Mouse (Mus musculus): ENCODE data around the gene Ccdc84.

DNA sequence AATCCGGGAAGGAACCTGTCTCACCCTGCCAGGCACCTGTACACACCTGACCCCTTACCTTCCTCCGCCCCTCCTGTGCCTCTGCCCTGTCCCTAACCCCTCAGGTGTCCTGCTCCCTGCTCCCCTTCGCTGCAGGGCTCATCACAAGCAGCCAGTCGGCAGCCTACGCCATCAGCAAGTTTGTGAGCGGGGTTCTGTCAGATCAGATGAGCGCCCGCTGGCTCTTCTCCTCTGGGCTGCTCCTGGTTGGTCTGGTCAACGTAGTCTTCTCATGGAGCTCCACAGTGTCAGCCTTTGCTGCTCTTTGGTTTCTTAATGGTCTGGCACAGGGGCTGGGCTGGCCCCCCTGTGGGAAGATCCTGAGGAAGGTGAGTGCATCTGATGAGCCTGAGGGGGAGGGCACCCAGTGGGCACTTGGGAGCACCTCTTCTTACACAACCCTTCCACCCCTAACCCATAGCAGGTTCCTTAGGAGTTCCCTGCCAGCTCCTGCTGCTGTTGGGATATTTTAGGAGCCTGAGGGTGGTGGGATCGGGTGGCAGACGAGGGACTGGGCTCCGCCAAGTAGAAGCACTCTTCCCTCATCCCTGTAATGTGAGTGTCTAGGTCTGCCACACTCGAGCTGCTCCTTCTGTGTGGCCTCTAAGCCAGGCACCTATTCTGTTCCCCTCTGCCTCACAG, 19.1 kb downstream of the Ccdc84 start:
- TF ChIP-seq USF2 (IDR thresholded peaks at IDR 0.05; ENCODE audit: borderline replicate concordance in 1 of 2, insufficient read depth in 1 of 2, low read depth in 1 of 2, low read length in 2 of 2) (no peak), CHD1 (IDR thresholded peaks at IDR 0.05; ENCODE audit: low read depth, low read length) (no peak), RAD21 (IDR thresholded peaks at IDR 0.05; ENCODE audit: low read depth, low read length) (no peak), EP300 (IDR thresholded peaks at IDR 0.05; ENCODE audit: low read depth in 1 of 2, low read length in 2 of 2) (no peak), TAL1 (IDR thresholded peaks at IDR 0.05; ENCODE audit: low read length) (no peak), GABPA (IDR thresholded peaks at IDR 0.05; ENCODE audit: low read depth, low read length) (no peak), POLR2A (IDR thresholded peaks at IDR 0.05; ENCODE audit: control insufficient read depth in 1 of 2, insufficient read depth in 1 of 2, low read depth in 1 of 2, low read length in 2 of 2, poor library complexity in 1 of 2) (no peak), SMC3 (IDR thresholded peaks at IDR 0.05; ENCODE audit: low read depth, low read length) (no peak), POLR2AphosphoS5 (IDR thresholded peaks at IDR 0.05; ENCODE audit: borderline replicate concordance, low read depth, low read length) (no peak), CTCF (IDR thresholded peaks at IDR 0.05 in 2 of 3, conservative IDR thresholded peaks at IDR 0.05 in 1 of 3; ENCODE audit: control insufficient read depth in 1 of 3, insufficient read depth in 1 of 3, low read depth in 2 of 3, low read length in 3 of 3, poor library complexity in 1 of 3, severe bottlenecking in 1 of 3) (no peak)
